Mouse (Mus musculus) T-helper 2 cell (primary cell): ENCODE measurements at regions not wholly inside any gene's neighbourhood (a gene's known extent, or its start where the extent isn't known, plus 50 kb on each side); places are given as distances from the start of the nearest gene placed in this dataset.

Source experiments
- in situ Hi-C: fragments of 300-600 bp; cut with MboI, MseI; formaldehyde crosslinking; loops from one replicate; pipeline ENCODE4 v1.15.1; 2025; ENCODE audit warnings: high pct_unique_total_duplicates

- in situ Hi-C loops, result no loop called here
Observed at GRCm38 (mm10) chr13:15802043-15802795, 209.4 kb upstream of the Inhba start.

- in situ Hi-C loops, result no loop called here
Observed at GRCm38 (mm10) chr13:15803965-15804364, 207.7 kb upstream of the Inhba start.

DNA sequence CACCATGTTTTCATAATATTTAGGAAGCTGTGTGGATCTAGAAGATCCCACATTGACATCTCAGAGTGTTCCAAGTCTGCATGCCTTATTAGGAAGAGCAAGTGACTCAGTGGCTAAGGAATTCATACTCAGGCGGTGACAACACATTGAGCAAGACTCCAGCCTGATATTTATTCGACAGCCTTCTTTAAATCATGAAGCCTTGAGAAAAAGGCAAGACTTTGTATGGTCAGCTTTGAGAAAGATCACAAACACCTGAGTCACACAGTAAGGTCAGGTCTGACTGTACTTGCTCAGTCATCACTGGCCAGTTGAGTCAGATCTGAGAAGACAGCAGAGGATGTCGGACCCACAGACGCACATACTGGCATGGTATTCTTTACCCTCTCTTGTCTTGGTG lies 204.7 kb upstream of the Inhba start:
- in situ Hi-C loops, result no loop called here

DNA sequence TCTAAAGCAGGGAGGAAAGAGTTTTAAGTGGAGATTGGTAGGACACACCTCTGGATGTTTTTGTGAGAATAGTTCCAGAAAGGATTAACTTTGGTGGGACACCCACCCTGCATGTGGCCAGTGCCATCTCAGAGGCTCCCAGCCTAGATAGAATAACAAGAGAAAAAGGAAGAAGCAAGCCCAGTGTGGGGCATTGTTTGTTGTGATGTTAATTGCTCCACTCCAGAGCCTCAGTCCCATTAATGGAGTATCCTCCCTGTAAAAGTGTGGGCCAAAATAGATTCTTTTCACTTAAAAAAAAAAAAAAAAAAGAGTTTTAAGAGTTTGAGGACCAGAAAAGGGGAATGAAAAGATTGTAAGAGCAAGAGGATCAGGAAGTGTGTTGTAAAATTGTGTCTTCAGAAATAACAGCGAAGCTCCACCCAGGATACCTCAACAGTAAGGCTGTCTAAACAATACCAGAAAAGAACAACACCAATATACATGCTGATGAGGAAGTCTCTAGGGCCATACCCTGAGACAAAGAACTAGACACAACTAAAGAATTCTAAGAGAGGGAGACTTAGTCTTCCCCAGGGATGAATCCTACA lies 189.3 kb upstream of the Inhba start:
- in situ Hi-C loops, result no loop called here

- in situ Hi-C loops, result no loop called here
Observed at GRCm38 (mm10) chr13:15845806-15846205, 165.8 kb upstream of the Inhba start.

GRCm38 (mm10) chr13:15848017-15848416 lies 163.6 kb upstream of the Inhba start:
- in situ Hi-C loops, result no loop called here

GRCm38 (mm10) chr13:15849129-15849528 lies 162.5 kb upstream of the Inhba start:
- in situ Hi-C loops, result no loop called here

DNA sequence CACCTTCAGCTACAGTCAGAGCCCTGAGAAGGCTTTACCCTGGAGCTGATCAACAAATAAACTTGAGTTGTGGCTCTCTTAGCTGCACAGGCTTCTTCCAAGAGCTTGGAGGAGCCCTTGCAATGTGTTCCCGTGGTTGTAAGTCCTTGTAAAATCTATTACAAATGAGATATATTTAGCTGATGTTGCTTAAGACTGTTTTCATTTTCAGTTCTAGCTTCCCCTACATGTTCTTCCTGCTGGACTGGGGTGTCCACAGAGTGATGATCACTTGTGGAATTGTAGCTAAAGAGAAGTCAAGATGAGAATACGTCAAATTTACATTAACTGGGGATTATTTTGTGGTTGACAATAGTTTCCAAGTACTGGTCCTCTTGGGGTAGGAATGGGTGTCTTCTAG lies 161.3 kb upstream of the Inhba start:
- in situ Hi-C loops, result loop anchor here (25.0 kb wide), 1 partner anchor 1688 kb away; no protein-coding TSS in a partner anchor

DNA sequence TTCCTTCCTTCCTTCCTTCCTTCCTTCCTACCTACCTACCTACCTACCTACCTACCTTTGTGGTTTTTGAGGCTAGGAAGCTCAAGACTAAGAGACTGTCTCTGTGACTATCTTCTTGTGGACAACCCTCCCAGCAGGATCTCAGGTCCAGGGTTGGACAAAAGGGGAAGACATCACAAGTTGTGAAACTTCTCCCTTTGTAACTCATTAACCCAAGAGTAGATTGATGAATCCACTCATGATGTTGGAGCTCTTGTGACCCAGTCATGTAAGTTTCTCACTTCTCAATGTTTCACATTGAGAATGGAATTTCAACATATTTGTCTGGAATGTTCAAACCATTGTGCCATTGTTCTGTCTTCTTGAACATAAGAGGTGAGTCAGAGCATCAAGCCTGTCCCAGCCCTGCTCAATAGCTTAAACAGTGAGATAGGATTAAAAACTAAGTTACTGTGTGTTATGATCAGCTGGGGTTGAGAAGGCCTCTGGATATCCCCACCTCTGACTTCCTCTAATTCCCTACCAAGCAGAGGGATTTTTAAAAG lies 158.6 kb upstream of the Inhba start:
- in situ Hi-C loops, result loop anchor here (25.0 kb wide), 1 partner anchor 1691 kb away; no protein-coding TSS in a partner anchor

DNA sequence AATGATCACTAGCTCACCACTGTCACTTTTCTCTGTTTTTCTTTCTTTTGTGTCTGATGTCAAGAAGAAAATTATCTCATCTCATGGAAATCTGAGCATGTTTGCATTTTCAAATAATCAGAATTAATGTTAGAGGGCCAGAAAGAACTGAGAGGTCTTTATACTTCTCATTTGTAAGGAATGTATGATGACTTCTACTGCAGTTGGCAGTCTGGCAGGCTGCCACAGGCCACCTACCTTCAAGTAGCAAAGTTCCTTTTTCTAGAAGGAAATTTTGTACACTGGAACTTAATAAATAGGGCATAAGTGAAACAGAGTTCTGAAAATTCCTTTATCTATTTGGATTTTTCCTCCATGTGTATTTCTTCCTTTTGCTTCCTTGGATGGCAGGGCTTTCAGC lies 148.7 kb upstream of the Inhba start:
- in situ Hi-C loops, result loop anchor here (25.0 kb wide), 1 partner anchor 1701 kb away; no protein-coding TSS in a partner anchor

DNA sequence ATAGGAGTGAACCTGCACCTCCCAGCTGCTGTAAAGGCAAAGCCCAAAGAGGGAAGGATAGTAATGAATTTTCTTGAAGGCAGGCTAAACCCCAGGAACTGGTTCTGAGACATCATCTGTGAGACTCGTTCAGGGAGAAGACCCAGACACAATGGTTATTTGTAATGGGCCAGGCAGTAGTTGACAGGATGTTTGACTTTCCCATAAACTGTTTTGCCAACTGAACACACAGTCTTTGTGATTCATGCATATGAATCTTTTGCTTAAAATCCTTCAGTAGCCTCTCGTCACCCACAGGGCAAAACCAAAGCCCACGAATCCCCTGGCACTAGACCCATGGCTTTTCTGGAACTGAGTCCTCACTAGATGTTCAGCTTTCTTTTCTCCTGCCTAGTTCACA lies 148.3 kb upstream of the Inhba start:
- in situ Hi-C loops, result loop anchor here (25.0 kb wide), 1 partner anchor 1701 kb away; no protein-coding TSS in a partner anchor

DNA sequence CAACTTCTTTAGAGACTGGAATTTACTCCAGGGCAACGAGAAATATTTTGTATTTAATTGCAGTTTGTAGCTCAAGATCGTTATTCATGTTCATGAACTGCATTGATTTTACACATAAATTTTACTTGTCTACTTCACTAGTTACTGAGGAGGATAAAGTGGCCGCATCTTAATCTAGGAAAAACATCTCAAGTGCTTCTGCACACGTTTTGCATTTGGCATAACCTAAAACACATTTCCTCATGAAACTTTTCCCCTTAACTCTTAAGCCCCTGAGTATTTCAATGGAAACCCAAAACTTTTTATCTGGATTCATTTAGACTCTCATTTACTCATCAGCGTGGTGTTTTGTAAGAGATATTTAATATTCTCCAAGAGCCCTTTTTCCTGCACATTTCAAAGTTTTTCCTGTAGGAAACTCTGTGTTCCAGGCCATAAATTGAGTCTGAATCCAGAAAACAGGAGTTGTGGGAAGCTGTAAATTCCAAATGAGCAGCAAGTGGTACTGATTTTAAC lies 144.5 kb upstream of the Inhba start:
- in situ Hi-C loops, result loop anchor here (25.0 kb wide), 1 partner anchor 1705 kb away; no protein-coding TSS in a partner anchor

DNA sequence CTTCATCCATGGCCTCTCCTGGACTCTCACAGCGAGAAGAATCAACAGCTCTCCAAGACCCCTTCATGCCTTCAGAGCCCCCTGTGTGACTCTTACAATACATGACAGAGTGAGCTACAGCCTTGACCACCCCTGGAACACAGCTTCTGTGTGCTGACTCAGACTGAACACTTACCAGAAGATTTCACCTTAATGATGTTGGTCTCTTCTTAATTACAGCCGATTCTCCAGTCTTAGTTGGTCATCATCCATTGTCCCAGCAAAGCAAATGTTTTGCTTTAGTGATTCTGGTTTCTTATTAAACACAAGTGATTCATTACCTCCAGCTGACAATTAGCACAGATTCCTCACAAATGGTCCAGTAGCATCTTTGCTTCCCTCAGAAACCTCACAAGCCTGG lies 134.0 kb upstream of the Inhba start:
- in situ Hi-C loops, result no loop called here

- in situ Hi-C loops, result no loop called here
Observed at GRCm38 (mm10) chr13:15879576-15879975, 132.1 kb upstream of the Inhba start.

DNA sequence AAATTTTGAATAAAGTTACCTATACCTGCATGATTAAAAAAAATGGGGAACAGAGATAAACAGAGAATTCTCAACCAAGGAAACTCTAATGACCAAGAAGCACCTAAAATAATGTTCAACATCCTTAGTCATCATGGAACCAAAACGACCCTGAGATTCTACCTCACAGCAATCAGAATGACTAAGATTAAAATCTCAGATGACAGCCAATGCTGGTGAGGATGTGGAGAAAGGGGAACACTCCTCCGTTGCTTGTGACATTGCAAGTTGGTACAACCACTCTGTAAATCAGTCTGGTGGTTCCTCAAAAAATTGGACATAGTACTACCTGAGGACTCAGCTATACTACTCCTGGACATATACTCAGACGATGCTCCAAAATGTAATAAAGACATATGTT lies 120.9 kb upstream of the Inhba start:
- in situ Hi-C loops, result no loop called here

- in situ Hi-C loops, result no loop called here
Observed at GRCm38 (mm10) chr13:15891403-15891802, 120.2 kb upstream of the Inhba start.

GRCm38 (mm10) chr13:15898201-15898600 lies 113.5 kb upstream of the Inhba start:
- in situ Hi-C loops, result no loop called here

DNA sequence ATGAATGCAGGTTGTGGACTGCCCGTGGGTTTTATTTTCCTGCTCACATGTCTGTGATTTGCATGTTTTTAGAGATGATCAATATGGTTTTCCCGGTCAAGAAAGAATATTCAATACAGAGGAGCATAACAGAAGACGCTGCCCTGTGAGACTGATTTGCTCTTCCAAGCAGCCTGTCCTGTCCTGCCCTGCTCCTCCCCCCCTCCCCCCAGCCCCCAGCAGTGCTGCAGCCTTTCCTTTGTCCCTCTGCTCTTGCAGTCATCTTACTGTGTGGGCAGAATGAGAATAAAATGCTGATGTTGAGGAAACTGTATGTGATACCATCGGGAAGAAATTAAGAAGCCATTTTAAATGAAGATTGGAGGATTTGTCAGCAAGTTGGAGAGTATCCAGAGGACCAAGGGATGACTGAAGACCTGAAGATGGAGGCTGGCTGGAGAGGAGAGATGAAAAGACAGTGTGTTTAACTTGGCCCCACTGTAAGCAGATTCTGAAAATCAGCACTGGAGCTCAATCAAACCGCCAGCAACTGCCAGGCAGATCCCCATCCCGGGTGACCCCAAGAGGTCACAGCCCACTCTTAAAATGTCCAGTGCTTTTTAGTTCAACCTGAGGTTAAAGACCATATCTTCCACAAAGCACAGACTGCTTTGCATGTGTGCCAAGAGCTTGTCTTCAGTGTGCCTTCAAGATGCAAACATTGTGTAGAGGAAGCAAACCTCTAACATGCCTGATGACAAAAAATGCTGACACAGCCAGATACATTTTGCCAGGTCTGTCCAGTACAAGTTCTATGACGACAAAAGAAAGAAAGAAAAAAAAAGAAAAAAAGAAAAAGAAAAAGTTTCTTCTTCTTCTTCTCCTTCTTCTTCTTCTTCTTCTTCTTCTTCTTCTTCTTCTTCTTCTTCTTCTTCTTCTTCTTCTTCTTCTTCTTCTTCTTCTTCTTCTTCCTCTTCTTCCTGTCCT lies 109.7 kb upstream of the Inhba start:
- in situ Hi-C loops, result no loop called here

- in situ Hi-C loops, result no loop called here
Observed at GRCm38 (mm10) chr13:15907806-15908205, 103.8 kb upstream of the Inhba start.

DNA sequence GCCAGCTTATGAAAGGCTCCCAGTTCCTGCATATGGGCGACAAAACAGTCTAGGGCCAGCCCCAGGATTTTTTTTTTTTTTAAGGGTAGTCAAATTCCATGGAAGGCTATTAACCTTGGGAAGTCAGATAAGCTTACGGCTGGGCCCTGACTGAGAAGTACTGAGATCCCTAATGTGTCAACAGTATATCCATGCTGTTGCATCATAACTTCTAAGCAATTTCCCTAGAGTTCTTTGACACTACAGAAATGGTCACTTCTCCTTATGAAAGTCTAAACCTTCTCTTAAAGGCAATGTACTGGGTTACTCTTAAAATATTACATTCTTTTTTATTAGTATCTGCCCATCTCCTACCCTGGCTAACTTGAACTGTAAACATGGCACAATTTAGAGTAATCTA lies 101.1 kb upstream of the Inhba start:
- in situ Hi-C loops, result no loop called here

GRCm38 (mm10) chr13:15911263-15911662 lies 100.4 kb upstream of the Inhba start:
- in situ Hi-C loops, result no loop called here
